22 mouse cellular contexts compared by ENCODE assay signal in genomic region chr17:47883099-47883498, GRCm38 (mm10). TPM values are rescaled to one million over a fixed set of nuclear protein-coding genes. Genes with fewer than 3 reads are reported as not detected.
DNase-seq lines count a peak whose midpoint lies in the region; ATAC-seq and TF ChIP-seq lines count a peak whose summit lies in the region.
"Had no signal": no experiment of that assay in that cellular context is flagged by ENCODE, and none has a peak within 500 bp of the region (broad histone marks: within the 10 kb centered on the region; RNA-seq: fewer than 3 reads in every experiment).

No protein-coding gene starts in this region.

- TF ChIP-seq RAD21 in MEL (IDR thresholded peaks at IDR 0.05; ENCODE audit: low read depth, low read length): no peak

- H3K4me1 ChIP-seq in MEL (ENCODE audit: control insufficient read depth in 1 of 2, insufficient read depth in 2 of 2, low read length in 2 of 2): peaks cover 8 to 9% of the 10 kb centered on the region in 2 experiments; a peak in 3 of 4 replicates

- H3K27me3 ChIP-seq in MEL (ENCODE audit: control insufficient read depth in 1 of 2, insufficient read depth in 2 of 2, low read length in 2 of 2): no peaks in the 10 kb centered on the region
- H3K27me3 ChIP-seq: forebrain, embryonic 15.5 days; liver, embryonic 12.5 days had no signal

- ATAC-seq in megakaryocyte, adult 5-6 weeks (ENCODE audit: poor library complexity, severe bottlenecking): peak; percentile 45
- ATAC-seq: forebrain, embryonic 15.5 days; liver, embryonic 12.5 days had no signal

- H3K27ac ChIP-seq in MEL (ENCODE audit: control insufficient read depth, low read depth, low read length): peak overlapping the region; percentile 45
- H3K27ac ChIP-seq: forebrain, embryonic 15.5 days; left cerebral cortex, adult 2 months; limb, embryonic 12.5 days; liver, embryonic 12.5 days; neural tube, embryonic 13.5 days had no signal

- 0 out of 2 replicates have a peak overlapping the region, but pooled peaks have one; percentile 14 for H3K9ac ChIP-seq in MEL (ENCODE audit: control insufficient read depth, low read depth, low read length, poor library complexity, severe bottlenecking)
- H3K9ac ChIP-seq: forebrain, embryonic 15.5 days; limb, embryonic 12.5 days; liver, embryonic 12.5 days; neural tube, embryonic 13.5 days had no signal

- TF ChIP-seq EP300 in MEL (IDR thresholded peaks at IDR 0.05; ENCODE audit: low read depth in 1 of 2, low read length in 2 of 2): peak in 1 of 2 experiments; percentile 38; a peak in 2 of 4 replicates

- H3K4me3 ChIP-seq in MEL (ENCODE audit: control insufficient read depth in 1 of 2, insufficient read depth in 1 of 2, low read depth in 2 of 2, low read length in 2 of 2): no peak overlapping the region
- H3K4me3 ChIP-seq: forebrain, embryonic 15.5 days; left cerebral cortex, adult 2 months; limb, embryonic 12.5 days; liver, embryonic 12.5 days; neural tube, embryonic 13.5 days had no signal

- no peaks in the 10 kb centered on the region for H3K9me3 ChIP-seq in MEL (replicated peaks; ENCODE audit: insufficient read depth, low read length)
- H3K9me3 ChIP-seq: forebrain, embryonic 15.5 days; limb, embryonic 12.5 days; liver, embryonic 12.5 days; neural tube, embryonic 13.5 days had no signal

- no peaks in the 10 kb centered on the region for H3K79me2 ChIP-seq in MEL (ENCODE audit: control insufficient read depth, insufficient read depth, low read length, poor library complexity)

- TF ChIP-seq POLR2A in MEL (IDR thresholded peaks at IDR 0.05; ENCODE audit: control insufficient read depth in 1 of 2, insufficient read depth in 1 of 2, low read depth in 1 of 2, low read length in 2 of 2, poor library complexity in 1 of 2): no peak

- peak; percentile 56 for DNase-seq in thymus, postnatal 14 days
- DNase-seq in thymus, postnatal 36 days: no peak
- peak; percentile 61 for DNase-seq in MEL (ENCODE audit: low read depth, low spot score)
- no peak for DNase-seq in adrenal gland, postnatal 25 days
- DNase-seq in embryo, embryonic 10.5 days (ENCODE audit: low spot score): no peak
- no peak for DNase-seq in lung, postnatal 36 days
- DNase-seq: adrenal gland, postnatal 10 days; cerebellum, adult 11 months; cerebellum, postnatal 10 days; embryo, embryonic 11 days; gastrocnemius, postnatal 25 days; kidney, adult 8-10 months; kidney, postnatal 25 days; lung, adult 2 months; right cerebral cortex, postnatal 14 days; spleen, adult 18-20 months had no signal

- TF ChIP-seq CTCF in MEL (IDR thresholded peaks at IDR 0.05 in 2 of 3, conservative IDR thresholded peaks at IDR 0.05 in 1 of 3; ENCODE audit: control insufficient read depth in 1 of 3, insufficient read depth in 1 of 3, low read depth in 2 of 3, low read length in 3 of 3, poor library complexity in 1 of 3, severe bottlenecking in 1 of 3): no peak

- H3K36me3 ChIP-seq in MEL (ENCODE audit: control insufficient read depth in 1 of 2, insufficient read depth in 2 of 2, low read length in 2 of 2): peaks cover 0 to 7% of the 10 kb centered on the region in 2 experiments; a peak in 2 of 4 replicates
- H3K36me3 ChIP-seq: forebrain, embryonic 15.5 days; neural tube, embryonic 13.5 days had no signal

TF ChIP-seq in MEL, 35 proteins besides CTCF, POLR2A, EP300 and RAD21:
- no peak for TF ChIP-seq ZC3H11A (IDR thresholded peaks at IDR 0.05; ENCODE audit: low read depth, low read length)
- no peak for TF ChIP-seq ZKSCAN1 (IDR thresholded peaks at IDR 0.05; ENCODE audit: low read depth, low read length)
- TF ChIP-seq NRF1 (IDR thresholded peaks at IDR 0.05; ENCODE audit: insufficient read depth, low read depth, low read length, poor library complexity, severe bottlenecking): no peak
- no peak for TF ChIP-seq CHD2 (IDR thresholded peaks at IDR 0.05; ENCODE audit: low read length)
- TF ChIP-seq NELFE (IDR thresholded peaks at IDR 0.05; ENCODE audit: low read depth, low read length): no peak
- TF ChIP-seq KAT2A (conservative IDR thresholded peaks at IDR 0.05; ENCODE audit: low read depth, low read length): no peak
- TF ChIP-seq CHD1 (IDR thresholded peaks at IDR 0.05; ENCODE audit: low read depth, low read length): no peak
- TF ChIP-seq GABPA (IDR thresholded peaks at IDR 0.05; ENCODE audit: low read depth, low read length): no peak
- peak; percentile 63; the same call in 1 of the 2 replicates for TF ChIP-seq BHLHE40 (IDR thresholded peaks at IDR 0.05; ENCODE audit: borderline replicate concordance, low read depth, low read length)
- no peak for TF ChIP-seq MAFK (IDR thresholded peaks at IDR 0.05; ENCODE audit: borderline replicate concordance, low read depth, low read length)
- TF ChIP-seq ZNF384 (IDR thresholded peaks at IDR 0.05; ENCODE audit: low read depth, low read length): no peak
- no peak for TF ChIP-seq HCFC1 (IDR thresholded peaks at IDR 0.05; ENCODE audit: low read depth, low read length)
- no peak for TF ChIP-seq MAZ (IDR thresholded peaks at IDR 0.05; ENCODE audit: low read depth, low read length)
- TF ChIP-seq MYC (IDR thresholded peaks at IDR 0.05; ENCODE audit: low read depth, low read length): no peak
- no peak for TF ChIP-seq TBP (IDR thresholded peaks at IDR 0.05; ENCODE audit: low read depth, low read length)
- no peak for TF ChIP-seq TAL1 (IDR thresholded peaks at IDR 0.05; ENCODE audit: low read length)
- no peak for TF ChIP-seq JUND (IDR thresholded peaks at IDR 0.05; ENCODE audit: low read depth, low read length)
- peak; percentile 83 for TF ChIP-seq USF1 (IDR thresholded peaks at IDR 0.05; ENCODE audit: low read depth, low read length)
- no peak for TF ChIP-seq MXI1 (IDR thresholded peaks at IDR 0.05; ENCODE audit: low read depth, low read length)
- TF ChIP-seq POLR2AphosphoS5 (IDR thresholded peaks at IDR 0.05; ENCODE audit: borderline replicate concordance, low read depth, low read length): no peak
- TF ChIP-seq MYB (IDR thresholded peaks at IDR 0.05; ENCODE audit: low read depth, low read length): no peak
- TF ChIP-seq RCOR1 (IDR thresholded peaks at IDR 0.05; ENCODE audit: low read depth, low read length): no peak
- no peak for TF ChIP-seq TCF12 (IDR thresholded peaks at IDR 0.05; ENCODE audit: low read depth, low read length)
- TF ChIP-seq ETS1 (IDR thresholded peaks at IDR 0.05; ENCODE audit: low read depth, low read length): peak; percentile 54; the same call in 1 of the 2 replicates
- TF ChIP-seq ELF1 (IDR thresholded peaks at IDR 0.05; ENCODE audit: low read depth, low read length): 0 out of 2 replicates have a peak, but pooled peaks have one; percentile 51
- TF ChIP-seq UBTF (IDR thresholded peaks at IDR 0.05; ENCODE audit: borderline replicate concordance, insufficient read depth, low read depth, low read length): no peak
- no peak for TF ChIP-seq POLR2AphosphoS2 (IDR thresholded peaks at IDR 0.05; ENCODE audit: low read length)
- TF ChIP-seq SMC3 (IDR thresholded peaks at IDR 0.05; ENCODE audit: low read depth, low read length): no peak
- TF ChIP-seq USF2 (IDR thresholded peaks at IDR 0.05; ENCODE audit: borderline replicate concordance in 1 of 2, insufficient read depth in 1 of 2, low read depth in 1 of 2, low read length in 2 of 2): 0 out of 4 replicates have a peak, but pooled peaks of 1 of the 2 experiments have one; percentile 37
- no peak for TF ChIP-seq MEF2A (IDR thresholded peaks at IDR 0.05; ENCODE audit: extremely low read depth, insufficient replicate concordance, low read depth, low read length, poor library complexity, severe bottlenecking)
- no peak for TF ChIP-seq ZMIZ1 (IDR thresholded peaks at IDR 0.05; ENCODE audit: low read depth, low read length)
- no peak for TF ChIP-seq SIN3A (IDR thresholded peaks at IDR 0.05; ENCODE audit: low read length)

RNA-seq across cellular contexts. Expression of gene Foxp4, which starts 41.3 kb away (rescaled TPM):
- 6.6 and 7.1 TPM in 2 replicates for total RNA-seq in MEL (2012; rRNA removed)
- polyA plus RNA-seq in MEL (2012; ENCODE audit: insufficient read depth in 1 of 2, insufficient read length in 2 of 2, low read depth in 1 of 2, low replicate concordance in 2 of 2, missing spikeins in 1 of 2): 10 to 100 TPM in 1 of 2 experiments, not detected in 1; 50.5 TPM
- total RNA-seq in megakaryocyte, adult 5-6 weeks (2015): 7.1 and 8.8 TPM in 2 replicates
- 1.1 and 2.2 TPM in 2 replicates for total RNA-seq in megakaryocyte, adult 5-6 weeks (2017)
- 25.1 and 33.4 TPM in 2 replicates for total RNA-seq in adrenal gland, postnatal 25 days (2021)

RNA-seq across cellular contexts. Expression of gene Mdfi, which starts 48.6 kb away (rescaled TPM):
- not detected in 2 replicates for total RNA-seq in MEL (2012; rRNA removed)
- polyA plus RNA-seq in MEL (2012; ENCODE audit: insufficient read depth in 1 of 2, insufficient read length in 2 of 2, low read depth in 1 of 2, low replicate concordance in 2 of 2, missing spikeins in 1 of 2): not detected
- not detected in 2 replicates for total RNA-seq in megakaryocyte, adult 5-6 weeks (2015)
- total RNA-seq in megakaryocyte, adult 5-6 weeks (2017): not detected in 2 replicates
- total RNA-seq in adrenal gland, postnatal 25 days (2021): 2.4 TPM in 1 of 2 replicates, not detected in the other

Comparison
In these comparisons a context has a peak if more than half of its experiments do, and no peak if none do; other contexts are left out.
1. DNase-seq: peak in thymus, postnatal 14 days (single experiment) and MEL (single experiment); none in thymus, postnatal 36 days (0 of 2), adrenal gland, postnatal 25 days (single experiment), embryo, embryonic 10.5 days (single experiment) and lung, postnatal 36 days (single experiment).